Mouse (Mus musculus) hindbrain, embryonic 14.5 days (tissue): ENCODE measurements around the gene Usp54. TPM values are rescaled to one million over a fixed set of nuclear protein-coding genes. Genes with fewer than 3 reads are reported as not detected.
A peak's percentile ranks its signal among the peaks of the same experiment; 100 is the strongest.

Experiments
- ATAC-seq: fragments of 200-750 bp; cut with Nextera tagmentation; 2 replicates; pipeline ENCODE4 v1.8.0; 2017; ENCODE audit warnings: moderate number of reproducible peaks, mild to moderate bottlenecking, moderate TSS enrichment, moderate library complexity; ENCODE audit not compliant: low FRiP score
- DNase-seq: peaks from one replicate; pipeline ENCODE4 v3.0.0-alpha.2; 2015; ENCODE audit warnings: low spot score
- H3K27ac ChIP-seq: fragments of 300-500 bp; sonication (generic); 2 replicates; pipeline ENCODE4 v1.5.1; 2014; ENCODE audit warnings: mild to moderate bottlenecking, moderate library complexity
- H3K27me3 ChIP-seq: fragments of 300-500 bp; sonication (generic); 2 replicates; pipeline ENCODE4 v1.6.1; 2014; ENCODE audit warnings: mild to moderate bottlenecking, low read length, mixed read lengths; ENCODE audit not compliant: control insufficient read depth, insufficient read depth
- H3K36me3 ChIP-seq: fragments of 300-500 bp; sonication (generic); replicated peaks from 2 replicates; pipeline ENCODE4 v1.6.1; 2014; ENCODE audit not compliant: control insufficient read depth, insufficient read depth
- H3K4me1 ChIP-seq: fragments of 300-500 bp; sonication (generic); replicated peaks from 2 replicates; pipeline ENCODE4 v1.6.1; 2014; ENCODE audit warnings: antibody characterized with exemption, low read length, mixed read lengths; ENCODE audit not compliant: control insufficient read depth, insufficient read depth
- H3K4me2 ChIP-seq: fragments of 300-500 bp; sonication (generic); replicated peaks from 2 replicates; pipeline ENCODE4 v1.6.1; 2014; ENCODE audit warnings: mild to moderate bottlenecking, moderate library complexity
- H3K4me3 ChIP-seq: fragments of 300-500 bp; sonication (generic); replicated peaks from 2 replicates; pipeline ENCODE4 v1.5.1; 2014; ENCODE audit warnings: mild to moderate bottlenecking, low read length
- H3K9ac ChIP-seq: fragments of 300-500 bp; sonication (generic); 2 replicates; pipeline ENCODE4 v1.6.1; 2014
- H3K9me3 ChIP-seq: fragments of 300-500 bp; sonication (generic); 2 replicates; pipeline ENCODE4 v1.6.1; 2016; ENCODE audit warnings: low read length; ENCODE audit not compliant: control insufficient read depth
- WGBS: fragments of 180-500 bp; shearing (Covaris S2); extraction: QIAGEN DNeasy Blood & Tissue Kit; methylation state at CpG from one replicate; pipeline ENCODE4 v1.1.7; 2014; 5-methylcytosine and 5-hydroxymethylcytosine counted together
- polyA plus RNA-seq: library from polyadenylated mRNA; unstranded; fragments of >200 nt; fragmentation: Nextera tagmentation; extraction: Ambion mirVana; gene quantifications from 2 replicates; pipeline ENCODE4 v1.2.1, GENCODE M21; 2014

Gene Usp54
- polyA plus RNA-seq, 1 experiment from 2014 or later: 13.1 TPM

DNA sequence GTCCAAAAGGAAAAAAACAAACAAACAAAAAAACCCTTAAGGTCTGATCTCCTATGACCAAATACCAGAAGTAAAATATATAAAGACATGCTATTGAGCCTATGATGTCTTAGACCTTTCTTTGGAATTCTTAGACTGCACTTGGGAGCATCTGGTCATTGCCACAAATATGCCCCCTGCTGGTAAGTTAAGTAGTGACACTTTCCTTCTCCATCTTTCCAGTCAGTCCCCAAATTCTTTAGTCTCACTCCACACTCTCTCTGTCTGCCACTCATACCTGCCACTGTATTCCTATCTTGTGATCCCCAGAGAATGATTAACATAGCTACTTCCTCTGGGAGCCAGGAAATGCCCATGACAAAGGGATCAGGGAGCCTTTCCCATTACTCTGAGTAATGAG is 17.5 kb upstream of the Usp54 start:
- H3K36me3 ChIP-seq: no peaks in the 10 kb centered on the region
- H3K4me1 ChIP-seq: peaks cover 11% of the 10 kb centered on the region
- ATAC-seq (no peak), DNase-seq (peak; percentile 73)
- H3K27me3 ChIP-seq: peaks cover 5% of the 10 kb centered on the region; the same call in 1 of the 2 replicates
- no peaks in the 10 kb centered on the region for H3K9me3 ChIP-seq
- no peak overlapping the region for H3K27ac ChIP-seq
- no peak overlapping the region for H3K9ac ChIP-seq
- no peak overlapping the region for H3K4me3 ChIP-seq
- no peak overlapping the region for H3K4me2 ChIP-seq

GRCm38 (mm10) chr14:20656361-20656760 is 15.5 kb upstream of the Usp54 start, which contains the start of gene Myoz1:
Gene Myoz1 (minus strand): TSS chr14:20656540.
- H3K4me3 ChIP-seq: no peak within 1 kb of the TSS
- no peak within 1 kb of the TSS for H3K27ac ChIP-seq
- no peaks in the 10 kb centered on the region for H3K27me3 ChIP-seq
- no peak for ATAC-seq
- H3K4me2 ChIP-seq: no peak within 1 kb of the TSS
- H3K9ac ChIP-seq: no peak within 1 kb of the TSS
- peaks cover under 1% of the 10 kb centered on the region; the same call in 1 of the 2 replicates for H3K4me1 ChIP-seq
- WGBS: 48% methylated on average over 11 of the region's 11 CpGs
- H3K36me3 ChIP-seq: no peaks in the 10 kb centered on the region
- no peak for DNase-seq
- H3K9me3 ChIP-seq: no peaks in the 10 kb centered on the region

DNA sequence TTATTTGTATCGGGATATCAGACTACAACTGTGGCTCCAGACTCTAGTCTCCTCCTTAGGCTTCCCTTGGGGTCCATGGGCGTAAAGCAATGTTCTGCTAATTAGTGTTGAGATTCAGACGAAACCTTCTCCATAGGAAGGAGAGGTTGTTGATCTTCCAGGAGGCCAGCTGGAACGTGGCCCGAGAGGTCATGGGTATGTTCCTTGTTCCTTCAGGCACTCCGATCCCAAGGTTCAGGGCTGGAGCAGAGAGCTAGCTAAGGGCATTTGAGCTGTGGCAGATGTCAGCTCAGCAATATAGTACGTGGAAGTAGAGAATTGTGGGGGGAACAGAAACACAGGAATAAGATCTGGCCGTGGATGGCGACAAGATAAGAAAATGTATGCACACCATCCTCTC is 14.9 kb upstream of the Usp54 start:
- DNase-seq: no peak
- Histone ChIP-seq H3K4me2 (no peak overlapping the region), H3K36me3 (no peaks in the 10 kb centered on the region), H3K27me3 (no peaks in the 10 kb centered on the region), H3K4me1 (no peaks in the 10 kb centered on the region), H3K9me3 (no peaks in the 10 kb centered on the region), H3K9ac (no peak overlapping the region), H3K4me3 (no peak overlapping the region), H3K27ac (no peak overlapping the region)
- 80% methylated on average over 9 of the region's 9 CpGs for WGBS
- ATAC-seq: no peak

DNA sequence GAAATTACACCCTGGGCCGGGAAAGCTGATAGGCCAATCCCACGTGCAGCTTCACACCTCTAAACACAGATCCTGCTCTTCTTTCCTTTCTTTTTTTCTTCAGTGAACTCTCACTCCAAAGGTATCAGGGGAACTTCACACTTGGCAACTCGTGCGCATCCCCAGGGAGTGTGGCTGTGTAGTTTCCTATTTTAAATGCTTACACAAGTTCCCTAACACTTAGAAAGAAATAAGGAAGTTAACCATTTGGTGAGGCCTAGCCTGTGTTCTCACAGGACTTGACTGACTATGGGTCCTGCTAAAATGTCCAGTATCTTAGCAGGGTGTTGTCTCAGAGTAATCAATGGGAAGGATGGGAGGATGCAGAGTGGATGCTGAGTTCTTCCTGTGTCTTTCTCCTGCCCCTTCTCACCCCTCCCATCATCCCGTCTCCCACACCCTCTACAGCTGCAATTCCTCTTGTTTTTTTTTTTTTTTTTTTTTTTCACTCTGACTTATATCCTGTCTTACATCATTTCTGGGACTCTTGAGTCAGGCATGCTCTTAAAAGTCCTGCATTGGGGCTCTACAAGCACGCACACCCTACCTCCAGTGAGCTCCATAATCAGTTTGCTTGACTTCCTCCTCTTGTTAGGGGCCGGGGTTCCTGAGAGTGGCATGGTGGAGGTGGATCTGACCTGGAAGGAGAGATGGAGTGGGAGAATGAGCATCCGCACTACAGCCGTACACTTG is 14.0 kb upstream of the Usp54 start:
- no peaks in the 10 kb centered on the region for H3K36me3 ChIP-seq
- 84% methylated on average over 9 of the region's 9 CpGs for WGBS
- no peaks in the 10 kb centered on the region for H3K9me3 ChIP-seq
- no peak overlapping the region for H3K4me3 ChIP-seq
- no peak overlapping the region for H3K4me2 ChIP-seq
- no peak overlapping the region for H3K27ac ChIP-seq
- no peak for DNase-seq
- H3K4me1 ChIP-seq: no peaks in the 10 kb centered on the region
- no peak overlapping the region for H3K9ac ChIP-seq
- no peak for ATAC-seq
- H3K27me3 ChIP-seq: no peaks in the 10 kb centered on the region

DNA sequence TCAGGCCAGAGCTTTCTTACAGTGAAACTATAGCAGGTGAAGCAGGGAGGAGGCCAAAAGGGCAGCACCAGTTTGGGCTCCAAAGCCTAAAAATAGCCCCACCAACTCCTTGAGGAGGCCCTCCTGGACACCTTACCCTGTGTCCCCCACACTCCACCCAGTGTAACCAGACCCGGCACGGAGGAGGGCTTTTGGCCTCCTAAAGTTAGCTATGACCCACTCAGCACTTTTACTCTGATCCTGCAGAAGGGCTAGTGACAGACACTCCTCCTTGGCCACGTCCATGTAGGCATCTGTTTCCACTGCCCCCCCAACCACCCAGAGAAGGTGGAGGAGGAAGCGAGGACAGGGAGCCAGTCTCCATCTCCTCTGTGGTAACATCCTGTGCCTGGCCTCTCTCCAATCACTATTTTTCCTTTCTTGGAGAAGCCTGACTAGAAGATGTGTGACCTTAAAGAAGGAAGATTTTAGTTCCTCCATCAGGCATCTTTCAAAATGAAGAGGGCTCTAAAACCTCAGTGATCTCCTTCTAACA is 10.9 kb upstream of the Usp54 start:
- H3K4me3 ChIP-seq: no peak overlapping the region
- WGBS: 71% methylated on average over 4 of the region's 4 CpGs
- H3K4me2 ChIP-seq: no peak overlapping the region

DNA sequence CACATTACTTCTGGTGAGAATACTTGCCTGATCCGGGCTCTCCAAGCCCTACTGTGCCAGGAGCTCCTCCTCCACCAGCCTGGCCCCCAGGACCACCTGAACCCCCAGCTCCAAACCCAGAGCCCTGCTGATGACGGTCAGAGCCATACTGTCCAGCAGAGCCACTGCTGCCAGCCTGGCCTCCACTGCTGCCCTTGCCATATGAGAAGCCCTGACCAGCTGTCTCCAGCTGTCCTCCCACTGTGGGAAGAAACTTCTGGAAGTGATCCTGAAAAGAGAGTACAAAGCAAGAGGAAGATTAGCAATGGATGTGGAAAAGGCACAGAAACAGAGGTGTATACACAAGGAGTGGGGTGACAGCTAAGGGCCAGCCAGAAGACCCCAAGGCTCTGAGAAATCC is 10.1 kb upstream of the Usp54 start:
- Histone ChIP-seq H3K4me3 (no peak overlapping the region), H3K27ac (no peak overlapping the region), H3K36me3 (no peaks in the 10 kb centered on the region), H3K4me2 (no peak overlapping the region), H3K9ac (no peak overlapping the region), H3K9me3 (no peaks in the 10 kb centered on the region), H3K4me1 (no peaks in the 10 kb centered on the region), H3K27me3 (no peaks in the 10 kb centered on the region)
- DNase-seq (no peak), ATAC-seq (no peak)
- 80% methylated on average over 2 of the region's 2 CpGs for WGBS

More for the DNA sequence above, 10.9 kb upstream of the Usp54 start:
- H3K4me1 ChIP-seq: no peaks in the 10 kb centered on the region
- no peaks in the 10 kb centered on the region for H3K27me3 ChIP-seq
- no peak overlapping the region for H3K9ac ChIP-seq
- H3K9me3 ChIP-seq: no peaks in the 10 kb centered on the region
- no peak for DNase-seq
- no peak overlapping the region for H3K27ac ChIP-seq
- no peak for ATAC-seq
- H3K36me3 ChIP-seq: no peaks in the 10 kb centered on the region

DNA sequence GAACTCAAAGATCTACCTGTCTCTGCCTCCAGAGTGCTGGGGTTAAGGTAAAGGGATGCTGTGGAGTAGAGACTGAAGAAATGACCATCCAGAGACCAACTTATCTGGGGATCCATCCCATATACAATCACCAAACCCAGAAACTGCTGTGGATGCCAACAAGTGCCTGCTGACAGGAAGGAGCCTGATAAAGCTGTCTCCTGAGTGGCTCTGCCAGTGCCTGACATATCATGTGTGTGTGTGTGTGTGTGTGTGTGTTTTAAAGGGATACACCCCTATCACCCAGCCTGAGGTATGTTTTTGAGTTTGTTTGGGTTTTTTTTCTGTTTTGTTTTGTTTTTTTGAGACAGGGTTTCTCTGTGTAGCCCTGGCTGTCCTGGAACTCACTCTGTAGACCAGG is 5.5 kb upstream of the Usp54 start:
- H3K4me1 ChIP-seq: peaks cover 6% of the 10 kb centered on the region; the same call in 1 of the 2 replicates
- no peak overlapping the region for H3K4me2 ChIP-seq
- no peaks in the 10 kb centered on the region for H3K27me3 ChIP-seq
- no peak overlapping the region for H3K4me3 ChIP-seq
- DNase-seq (no peak), ATAC-seq (no peak)
- no peaks in the 10 kb centered on the region for H3K36me3 ChIP-seq
- no peaks in the 10 kb centered on the region for H3K9me3 ChIP-seq
- H3K27ac ChIP-seq: no peak overlapping the region
- H3K9ac ChIP-seq: no peak overlapping the region

DNA sequence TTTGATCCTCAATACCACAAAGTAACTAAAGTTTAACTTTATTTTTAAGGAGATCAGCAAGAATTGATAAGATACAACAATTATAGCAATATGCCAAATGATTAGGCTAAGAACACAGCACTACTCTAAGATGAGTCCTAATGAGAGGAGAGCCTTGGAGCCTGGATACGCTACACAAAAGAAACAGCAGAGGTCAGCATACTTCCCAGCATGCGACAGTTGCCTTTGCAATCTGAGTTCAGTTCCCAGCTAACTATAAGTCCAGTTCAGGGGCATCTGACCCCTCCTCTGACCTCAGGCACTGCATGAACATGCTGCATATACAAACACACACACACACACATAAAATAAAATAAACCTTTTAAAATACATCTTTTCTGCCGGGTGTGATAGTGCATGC is 4.7 kb upstream of the Usp54 start:
- Histone ChIP-seq H3K4me3 (no peak overlapping the region), H3K4me2 (no peak overlapping the region), H3K27ac (no peak overlapping the region), H3K36me3 (no peaks in the 10 kb centered on the region), H3K4me1 (peaks cover 6% of the 10 kb centered on the region; the same call in 1 of the 2 replicates), H3K27me3 (no peaks in the 10 kb centered on the region), H3K9ac (no peak overlapping the region), H3K9me3 (no peaks in the 10 kb centered on the region)
- ATAC-seq (no peak), DNase-seq (no peak)
- 31% methylated on average over 3 of the region's 3 CpGs for WGBS

DNA sequence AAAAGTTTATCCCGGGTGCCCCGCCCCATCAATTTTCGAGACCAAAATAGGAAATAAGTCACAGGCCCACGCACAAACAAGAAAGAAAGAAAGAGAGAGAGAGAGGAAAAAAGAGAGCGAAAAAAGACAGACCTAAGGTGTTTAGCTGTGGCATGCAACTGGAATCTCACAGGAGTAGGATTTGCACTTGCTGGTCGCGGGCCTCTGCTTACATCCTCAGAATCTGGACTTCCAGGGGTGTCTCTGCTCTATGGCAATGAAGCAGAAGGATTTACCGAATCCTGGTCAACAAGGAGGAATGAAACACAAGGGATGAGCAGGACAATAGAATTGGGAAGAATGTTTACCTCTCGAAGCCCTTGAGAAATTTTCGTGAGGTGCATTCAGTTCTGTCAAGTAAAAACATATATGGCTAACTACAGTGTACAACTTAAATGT is 594 bp upstream of the Usp54 start:
- Histone ChIP-seq H3K9me3 (no peaks in the 10 kb centered on the region), H3K27ac (peak overlapping the region; percentile 97), H3K36me3 (no peaks in the 10 kb centered on the region), H3K9ac (peak overlapping the region; percentile 87), H3K27me3 (no peaks in the 10 kb centered on the region), H3K4me2 (peak overlapping the region; percentile 89), H3K4me3 (peak overlapping the region; percentile 74), H3K4me1 (peaks cover 6% of the 10 kb centered on the region; the same call in 1 of the 2 replicates)
- no peak for ATAC-seq
- WGBS: 13% methylated on average over 10 of the region's 10 CpGs
- no peak for DNase-seq
